Mouse (Mus musculus) limb, embryonic 10.5 days (tissue): ENCODE results near the gene Lhfp. TPM values are rescaled to one million over a fixed set of nuclear protein-coding genes. Genes with fewer than 3 reads are reported as not detected.
"Not testable (repeated sequence)": the region's sequence is repeated elsewhere in the genome, so short reads cannot be mapped to it uniquely, and the experiment has no call there.

Experiments
- DNase-seq: peaks from one replicate; pipeline ENCODE4 v3.0.0-alpha.2; 2017; ENCODE audit warnings: low spot score
- H3K27ac ChIP-seq: fragments of 300-500 bp; sonication (generic); 2 replicates; pipeline ENCODE4 v1.5.1; 2016; ENCODE audit warnings: mild to moderate bottlenecking
- H3K27me3 ChIP-seq: fragments of 300-500 bp; sonication (generic); 2 replicates; pipeline ENCODE4 v1.6.1; 2016; ENCODE audit warnings: low read depth, mild to moderate bottlenecking; ENCODE audit not compliant: poor library complexity, severe bottlenecking
- H3K36me3 ChIP-seq: fragments of 300-500 bp; sonication (generic); 2 replicates; pipeline ENCODE4 v1.6.1; 2016; ENCODE audit warnings: mild to moderate bottlenecking, moderate library complexity
- H3K4me1 ChIP-seq: fragments of 300-500 bp; sonication (generic); 2 replicates; pipeline ENCODE4 v1.6.1; 2016
- H3K4me3 ChIP-seq: fragments of 300-500 bp; sonication (generic); 2 replicates; pipeline ENCODE4 v1.5.1; 2016; ENCODE audit warnings: mild to moderate bottlenecking, moderate library complexity
- H3K9me3 ChIP-seq: fragments of 300-500 bp; sonication (generic); replicated peaks from 2 replicates; pipeline ENCODE4 v1.6.1; 2016; ENCODE audit warnings: mild to moderate bottlenecking
- WGBS: fragments of 180-500 bp; shearing (Covaris S2); methylation state at CpG from one replicate; pipeline ENCODE4 v1.1.7; 2016; 5-methylcytosine and 5-hydroxymethylcytosine counted together
- polyA plus RNA-seq: library from polyadenylated mRNA; unstranded; fragments of >200 nt; fragmentation: Nextera tagmentation; extraction: Ambion mirVana; gene quantifications from 2 replicates; pipeline ENCODE4 v1.2.1, GENCODE M21; 2016

Lhfp gene
- polyA plus RNA-seq, 1 experiment from 2014 or later = 90.1 TPM

GRCm38 (mm10) chr3:53213746-53214271 is 172.5 kb downstream of the Lhfp start:
- no peak overlapping the region for H3K4me3 ChIP-seq

GRCm38 (mm10) chr3:53214386-53214785 is 173.1 kb downstream of the Lhfp start:
- Histone ChIP-seq H3K4me1 (peaks cover 20% of the 10 kb centered on the region), H3K36me3 (no peaks in the 10 kb centered on the region), H3K4me3 (no peak overlapping the region), H3K27ac (no peak overlapping the region), H3K27me3 (no peaks in the 10 kb centered on the region), H3K9me3 (no peaks in the 10 kb centered on the region)
- 91% methylated on average over 4 of the region's 4 CpGs for WGBS
- no peak for DNase-seq

More at GRCm38 (mm10) chr3:53213746-53214271, 172.5 kb downstream of the Lhfp start:
- Histone ChIP-seq H3K4me1 (peaks cover 25% of the 10 kb centered on the region), H3K9me3 (no peaks in the 10 kb centered on the region), H3K27me3 (no peaks in the 10 kb centered on the region), H3K27ac (no peak overlapping the region), H3K36me3 (no peaks in the 10 kb centered on the region)
- WGBS = 57% methylated on average over 7 of the region's 7 CpGs
- no peak for DNase-seq

DNA sequence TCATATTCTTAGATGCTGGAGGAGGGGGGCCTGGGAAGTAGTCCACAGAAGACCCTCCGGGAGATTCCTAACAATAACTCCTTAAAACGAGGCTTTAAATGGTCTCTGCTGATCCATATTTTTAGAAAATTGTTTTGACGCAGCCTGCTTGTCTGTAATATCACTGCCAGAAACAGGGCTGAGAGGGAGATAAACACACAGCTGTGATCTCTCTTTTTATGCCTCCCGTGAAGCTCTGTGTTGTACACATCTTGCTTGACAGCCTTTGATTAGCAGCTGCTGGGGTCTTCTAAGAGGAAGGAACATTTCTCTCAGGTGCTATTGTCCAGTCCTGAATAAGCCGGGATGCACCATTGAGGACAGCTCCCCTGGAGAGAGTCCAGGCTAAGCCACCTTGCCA is 176.4 kb downstream of the Lhfp start:
- no peak for DNase-seq
- no peak overlapping the region for H3K27ac ChIP-seq
- H3K4me3 ChIP-seq = no peak overlapping the region
- no peaks in the 10 kb centered on the region for H3K9me3 ChIP-seq
- no peaks in the 10 kb centered on the region for H3K4me1 ChIP-seq
- H3K27me3 ChIP-seq = no peaks in the 10 kb centered on the region
- WGBS = 90% methylated on average over 5 of the region's 5 CpGs
- no peaks in the 10 kb centered on the region for H3K36me3 ChIP-seq

DNA sequence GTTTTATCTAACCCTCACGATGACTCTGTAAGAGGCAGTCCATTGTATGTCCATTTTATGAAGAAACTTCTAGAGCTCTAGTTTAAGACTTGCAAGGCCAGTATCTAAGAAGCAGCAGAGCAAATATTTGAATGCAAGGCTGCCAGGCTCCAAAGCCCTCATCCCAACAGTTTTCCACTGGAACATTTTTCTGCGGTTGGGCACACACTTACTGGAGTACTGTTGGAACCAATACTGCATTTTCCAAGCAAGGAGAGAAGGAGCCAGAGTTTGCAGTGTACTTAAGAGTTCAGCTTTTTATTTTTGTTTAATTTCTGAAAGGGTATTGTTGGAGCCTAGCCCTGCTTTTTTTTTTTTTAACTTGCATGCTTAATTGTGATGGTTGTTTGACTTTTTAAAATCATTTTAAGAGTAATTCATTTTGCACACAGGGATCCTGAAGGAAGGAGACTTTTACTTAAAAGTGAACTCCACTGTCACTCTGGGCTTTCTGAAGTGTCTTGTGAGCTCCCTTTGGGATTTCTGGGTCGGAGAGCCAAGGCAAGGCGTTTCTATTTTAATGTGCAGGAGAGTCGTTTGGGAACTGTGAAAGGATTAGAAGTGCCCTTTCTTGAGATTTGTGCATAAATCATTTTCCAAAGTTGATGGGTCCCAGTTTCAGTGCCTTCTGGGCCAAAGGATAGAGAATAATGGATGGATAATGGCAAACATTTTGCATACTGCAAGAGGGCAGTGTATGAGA is 180.4 kb downstream of the Lhfp start:
- WGBS = 66% methylated on average over 5 of the region's 5 CpGs
- Histone ChIP-seq H3K4me1 (no peaks in the 10 kb centered on the region), H3K36me3 (no peaks in the 10 kb centered on the region), H3K27ac (no peak overlapping the region), H3K9me3 (no peaks in the 10 kb centered on the region), H3K4me3 (no peak overlapping the region), H3K27me3 (no peaks in the 10 kb centered on the region)
- no peak for DNase-seq

GRCm38 (mm10) chr3:53224141-53224540 is 182.8 kb downstream of the Lhfp start:
- DNase-seq = no peak
- no peaks in the 10 kb centered on the region for H3K9me3 ChIP-seq
- 86% methylated on average over 5 of the region's 5 CpGs for whole genome bisulfite sequencing
- no peak overlapping the region for H3K27ac ChIP-seq
- no peak overlapping the region for H3K4me3 ChIP-seq
- H3K36me3 ChIP-seq = no peaks in the 10 kb centered on the region
- no peaks in the 10 kb centered on the region for H3K27me3 ChIP-seq
- no peaks in the 10 kb centered on the region for H3K4me1 ChIP-seq

DNA sequence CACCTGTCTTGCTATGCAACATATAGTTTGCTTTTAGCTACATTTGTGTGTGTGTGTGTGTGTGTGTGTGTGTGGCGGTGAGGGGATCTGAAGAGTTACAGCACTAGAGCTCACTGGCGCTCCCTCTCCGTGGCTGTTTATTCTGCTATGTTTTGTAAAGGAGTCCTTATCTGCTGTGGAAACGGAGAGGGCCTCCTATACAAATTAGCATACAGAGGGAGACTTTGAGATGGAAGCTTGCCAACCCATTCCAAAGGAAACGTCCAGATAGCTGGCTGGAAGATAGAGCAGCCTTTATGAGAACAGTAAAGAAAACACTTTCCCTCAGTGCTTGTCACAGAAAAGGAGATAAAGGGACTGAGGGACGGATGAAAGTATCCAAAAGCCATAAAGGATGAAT is 184.4 kb downstream of the Lhfp start:
- no peak for DNase-seq
- Histone ChIP-seq H3K4me3 (no peak overlapping the region), H3K36me3 (no peaks in the 10 kb centered on the region), H3K4me1 (no peaks in the 10 kb centered on the region; the same call in 1 of the 2 replicates), H3K27me3 (no peaks in the 10 kb centered on the region), H3K9me3 (no peaks in the 10 kb centered on the region), H3K27ac (no peak overlapping the region)
- 62% methylated on average over 6 of the region's 6 CpGs for WGBS

GRCm38 (mm10) chr3:53226223-53226622 is 184.9 kb downstream of the Lhfp start:
- H3K36me3 ChIP-seq = no peaks in the 10 kb centered on the region

GRCm38 (mm10) chr3:53227866-53228265 is 186.5 kb downstream of the Lhfp start:
- Histone ChIP-seq H3K27ac (no peak overlapping the region), H3K27me3 (no peaks in the 10 kb centered on the region), H3K36me3 (no peaks in the 10 kb centered on the region), H3K4me3 (no peak overlapping the region), H3K9me3 (no peaks in the 10 kb centered on the region), H3K4me1 (no peaks in the 10 kb centered on the region; the same call in 1 of the 2 replicates)
- no peak for DNase-seq

More at GRCm38 (mm10) chr3:53226223-53226622, 184.9 kb downstream of the Lhfp start:
- Histone ChIP-seq H3K9me3 (no peaks in the 10 kb centered on the region), H3K27ac (no peak overlapping the region), H3K27me3 (no peaks in the 10 kb centered on the region), H3K4me3 (no peak overlapping the region), H3K4me1 (no peaks in the 10 kb centered on the region; the same call in 1 of the 2 replicates)
- 93% methylated on average over 6 of the region's 6 CpGs for WGBS
- no peak for DNase-seq

DNA sequence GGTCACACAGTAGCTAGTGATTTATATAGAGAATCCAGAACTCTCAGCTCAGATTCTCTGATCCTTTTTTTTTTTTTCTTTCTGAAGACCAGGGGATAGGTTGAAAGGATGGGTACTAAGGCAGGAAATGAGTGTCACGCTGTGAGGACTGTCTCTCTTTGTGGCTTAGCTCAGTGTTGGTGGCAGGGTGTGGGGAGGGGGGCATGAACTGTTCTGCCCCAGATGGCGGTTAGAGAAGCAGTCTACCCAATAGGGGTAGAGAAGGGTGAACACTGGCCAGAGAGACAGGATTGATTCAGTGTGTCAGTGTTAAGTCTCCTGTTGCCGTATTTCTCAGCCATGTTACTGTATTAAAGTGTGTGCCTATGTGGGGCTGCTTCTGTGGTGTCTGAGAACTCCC is 189.2 kb downstream of the Lhfp start:
- H3K36me3 ChIP-seq = no peaks in the 10 kb centered on the region
- H3K9me3 ChIP-seq = no peaks in the 10 kb centered on the region
- no peak overlapping the region for H3K4me3 ChIP-seq
- H3K27me3 ChIP-seq = no peaks in the 10 kb centered on the region
- H3K27ac ChIP-seq = no peak overlapping the region
- no peak for DNase-seq
- H3K4me1 ChIP-seq = no peaks in the 10 kb centered on the region; the same call in 1 of the 2 replicates
- 61% methylated on average over 3 of the region's 3 CpGs for WGBS

- Histone ChIP-seq H3K4me3 (no peak overlapping the region), H3K27me3 (no peaks in the 10 kb centered on the region), H3K4me1 (no peaks in the 10 kb centered on the region; the same call in 1 of the 2 replicates), H3K36me3 (no peaks in the 10 kb centered on the region), H3K27ac (no peak overlapping the region), H3K9me3 (no peaks in the 10 kb centered on the region)
- no peak for DNase-seq
- WGBS = 68% methylated on average over 3 of the region's 3 CpGs
Measured at GRCm38 (mm10) chr3:53231112-53231511, 189.8 kb downstream of the Lhfp start.

- WGBS = 88% methylated on average over 9 of the region's 9 CpGs
- DNase-seq, H3K27ac ChIP-seq, H3K4me1 ChIP-seq, H3K9me3 ChIP-seq, H3K4me3 ChIP-seq, H3K27me3 ChIP-seq, H3K36me3 ChIP-seq: not testable (repeated sequence)
Measured at GRCm38 (mm10) chr3:53232411-53232810, 191.1 kb downstream of the Lhfp start.

DNA sequence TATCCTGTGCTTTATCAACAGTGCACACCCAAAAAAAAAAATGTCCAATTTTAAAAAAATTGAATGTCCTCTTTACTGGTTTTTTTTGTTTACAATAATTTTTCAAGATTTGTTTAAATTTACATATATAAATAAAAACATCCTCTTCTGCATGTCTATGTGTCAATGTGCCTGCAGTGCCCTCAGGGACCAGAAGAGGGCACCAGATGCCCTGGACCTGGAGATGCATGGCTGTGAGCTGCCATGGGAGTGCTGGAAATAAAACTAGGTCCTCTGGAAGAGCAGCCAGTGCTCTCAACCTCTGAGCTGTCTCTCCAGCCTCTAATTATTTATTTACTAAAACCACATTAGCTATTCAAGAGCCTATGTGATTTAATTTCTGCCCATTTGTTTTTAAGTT is 193.4 kb downstream of the Lhfp start:
- Histone ChIP-seq H3K36me3 (peaks cover 1% of the 10 kb centered on the region; the same call in 1 of the 2 replicates), H3K27me3 (0 out of 2 replicates have a peak, but pooled peaks cover under 1% of the 10 kb centered on the region), H3K4me1 (no peaks in the 10 kb centered on the region; the same call in 1 of the 2 replicates), H3K27ac (no peak overlapping the region), H3K9me3 (no peaks in the 10 kb centered on the region), H3K4me3 (no peak overlapping the region)
- no peak for DNase-seq

GRCm38 (mm10) chr3:53236471-53236870 is 195.1 kb downstream of the Lhfp start:
- no peak overlapping the region for H3K27ac ChIP-seq
- WGBS = 97% methylated on average over 4 of the region's 4 CpGs
- peaks cover 8% of the 10 kb centered on the region for H3K36me3 ChIP-seq
- no peak overlapping the region for H3K4me3 ChIP-seq
- peaks cover 2% of the 10 kb centered on the region; the same call in 1 of the 2 replicates for H3K4me1 ChIP-seq
- 0 out of 2 replicates have a peak, but pooled peaks cover 8% of the 10 kb centered on the region for H3K27me3 ChIP-seq
- DNase-seq = no peak
- H3K9me3 ChIP-seq = no peaks in the 10 kb centered on the region
